Mouse (Mus musculus) embryonic facial prominence, embryonic 15.5 days (tissue): ENCODE results near the gene Wfdc10. TPM values are rescaled to one million over a fixed set of nuclear protein-coding genes. Genes with fewer than 3 reads are reported as not detected.

Experiments used
- ATAC-seq: fragments of 200-750 bp; cut with Nextera tagmentation; 2 replicates; pipeline ENCODE4 v1.8.0; 2017; ENCODE audit warnings: low read depth, moderate TSS enrichment; ENCODE audit not compliant: insufficient number of reproducible peaks, low FRiP score, low TSS enrichment
- H3K27ac ChIP-seq: fragments of 300-500 bp; sonication (generic); replicated peaks from 2 replicates; pipeline ENCODE4 v1.5.1; 2015; ENCODE audit warnings: mild to moderate bottlenecking, inconsistent platforms
- H3K27me3 ChIP-seq: fragments of 300-500 bp; sonication (generic); 2 replicates; pipeline ENCODE4 v1.6.1; 2015; ENCODE audit warnings: inconsistent platforms
- H3K36me3 ChIP-seq: fragments of 300-500 bp; sonication (generic); 2 replicates; pipeline ENCODE4 v1.6.1; 2015; ENCODE audit warnings: mild to moderate bottlenecking, inconsistent platforms
- H3K4me1 ChIP-seq: fragments of 300-500 bp; sonication (generic); 2 replicates; pipeline ENCODE4 v1.6.1; 2015; ENCODE audit warnings: inconsistent platforms
- H3K4me2 ChIP-seq: fragments of 300-500 bp; sonication (generic); replicated peaks from 2 replicates; pipeline ENCODE4 v1.6.1; 2015; ENCODE audit warnings: mild to moderate bottlenecking, inconsistent platforms
- H3K4me3 ChIP-seq: fragments of 300-500 bp; sonication (generic); replicated peaks from 2 replicates; pipeline ENCODE4 v1.5.1; 2015; ENCODE audit warnings: mild to moderate bottlenecking, inconsistent platforms
- H3K9ac ChIP-seq: fragments of 300-500 bp; sonication (generic); 2 replicates; pipeline ENCODE4 v1.6.1; 2015; ENCODE audit warnings: inconsistent platforms
- H3K9me3 ChIP-seq: fragments of 300-500 bp; sonication (generic); replicated peaks from 2 replicates; pipeline ENCODE4 v1.6.1; 2016; ENCODE audit warnings: inconsistent platforms
- WGBS: fragments of 180-500 bp; shearing (Covaris S2); methylation state at CpG from one replicate; pipeline ENCODE4 v1.1.7; 2015; 5-methylcytosine and 5-hydroxymethylcytosine counted together
- polyA plus RNA-seq: library from polyadenylated mRNA; unstranded; fragments of >200 nt; fragmentation: Nextera tagmentation; extraction: Ambion mirVana; gene quantifications from 2 replicates; pipeline ENCODE4 v1.2.1, GENCODE M21; 2015

Wfdc10 gene
- polyA plus RNA-seq, 1 experiment from 2014 or later, result 1.5 TPM

GRCm38 (mm10) chr2:164704235-164704634 is 48.4 kb downstream of the Wfdc10 start:
- Histone ChIP-seq H3K4me3 (no peak overlapping the region), H3K9ac (no peak overlapping the region), H3K4me1 (no peaks in the 10 kb centered on the region), H3K27ac (no peak overlapping the region), H3K27me3 (no peaks in the 10 kb centered on the region), H3K9me3 (no peaks in the 10 kb centered on the region), H3K36me3 (no peaks in the 10 kb centered on the region), H3K4me2 (no peak overlapping the region)
- no peak for ATAC-seq
- 79% methylated on average over 5 of the region's 5 CpGs for WGBS

GRCm38 (mm10) chr2:164705328-164705727 is 49.5 kb downstream of the Wfdc10 start:
- 83% methylated on average over 6 of the region's 6 CpGs for WGBS
- Histone ChIP-seq H3K9ac (no peak overlapping the region), H3K9me3 (no peaks in the 10 kb centered on the region), H3K4me1 (no peaks in the 10 kb centered on the region), H3K36me3 (no peaks in the 10 kb centered on the region), H3K27ac (no peak overlapping the region), H3K4me3 (no peak overlapping the region), H3K27me3 (no peaks in the 10 kb centered on the region), H3K4me2 (no peak overlapping the region)
- ATAC-seq, result no peak

GRCm38 (mm10) chr2:164705991-164706390 is 50.1 kb downstream of the Wfdc10 start:
- Histone ChIP-seq H3K9me3 (no peaks in the 10 kb centered on the region), H3K27me3 (no peaks in the 10 kb centered on the region), H3K36me3 (no peaks in the 10 kb centered on the region), H3K4me2 (no peak overlapping the region), H3K9ac (no peak overlapping the region), H3K4me3 (no peak overlapping the region), H3K27ac (no peak overlapping the region), H3K4me1 (no peaks in the 10 kb centered on the region)
- no peak for ATAC-seq
- 81% methylated on average over 14 of the region's 14 CpGs for WGBS

Other genes starting within 250 kb of the Wfdc10 start
- gene Sdc4, start 212.2 kb upstream of the Wfdc10 start, polyA plus RNA-seq, result 113 and 114 TPM in 2 replicates
- gene Sys1, start 199.1 kb upstream of the Wfdc10 start, polyA plus RNA-seq, result 66.3 and 67.8 TPM in 2 replicates
- 12.2 and 12.5 TPM in 2 replicates for gene Gm20458, start 195.1 kb upstream of the Wfdc10 start, polyA plus RNA-seq
- not detected in 2 replicates for gene Trp53tg5, start 182.3 kb upstream of the Wfdc10 start, polyA plus RNA-seq
- 8.4 and 10.3 TPM in 2 replicates for gene Dbndd2, start 169.9 kb upstream of the Wfdc10 start, polyA plus RNA-seq
- gene Pigt, start 158.5 kb upstream of the Wfdc10 start, polyA plus RNA-seq, result 63.0 and 70.5 TPM in 2 replicates
- gene Wfdc2, start 93.6 kb upstream of the Wfdc10 start, polyA plus RNA-seq, result 47.5 and 73.4 TPM in 2 replicates
- gene Spint3, start 82.6 kb upstream of the Wfdc10 start, polyA plus RNA-seq, result not detected in 2 replicates
- gene Wfdc6a, start 70.6 kb upstream of the Wfdc10 start, polyA plus RNA-seq, result 0.22 and 0.27 TPM in 2 replicates
- not detected in 2 replicates for gene Eppin, start 62.5 kb upstream of the Wfdc10 start, polyA plus RNA-seq
- not detected in 2 replicates for gene Wfdc6b, start 42.5 kb upstream of the Wfdc10 start, polyA plus RNA-seq
- gene Wfdc8, start 42.4 kb upstream of the Wfdc10 start, polyA plus RNA-seq, result not detected in 2 replicates
- gene Wfdc16, start 17.2 kb upstream of the Wfdc10 start, polyA plus RNA-seq, result not detected in 2 replicates
- gene Wfdc9, start 537 bp downstream of the Wfdc10 start, polyA plus RNA-seq, result not detected in 2 replicates
- not detected in 2 replicates for gene Wfdc11, start 18.0 kb downstream of the Wfdc10 start, polyA plus RNA-seq
- gene Wfdc13, start 29.1 kb downstream of the Wfdc10 start, polyA plus RNA-seq, result 0.16 and 0.71 TPM in 2 replicates
- gene Spint4, start 42.5 kb downstream of the Wfdc10 start, polyA plus RNA-seq, result not detected in 2 replicates
- not detected in 2 replicates for gene Spint5, start 59.3 kb downstream of the Wfdc10 start, polyA plus RNA-seq
- 2.2 and 3.2 TPM in 2 replicates for gene Wfdc3, start 89.9 kb downstream of the Wfdc10 start, polyA plus RNA-seq
- 66.3 and 67.5 TPM in 2 replicates for gene Dnttip1, start 89.9 kb downstream of the Wfdc10 start, polyA plus RNA-seq
- 297 and 302 TPM in 2 replicates for gene Ube2c, start 113.9 kb downstream of the Wfdc10 start, polyA plus RNA-seq
- 383 and 528 TPM in 2 replicates for gene Tnnc2, start 123.9 kb downstream of the Wfdc10 start, polyA plus RNA-seq
- gene Snx21, start 129.8 kb downstream of the Wfdc10 start, polyA plus RNA-seq, result 37.1 and 37.3 TPM in 2 replicates
- gene Acot8, start 148.8 kb downstream of the Wfdc10 start, polyA plus RNA-seq, result 20.7 and 20.9 TPM in 2 replicates
- gene Zswim3, start 149.1 kb downstream of the Wfdc10 start, polyA plus RNA-seq, result 7.3 and 7.6 TPM in 2 replicates
- gene Zswim1, start 166.6 kb downstream of the Wfdc10 start, polyA plus RNA-seq, result 18.2 and 20.1 TPM in 2 replicates
- not detected in 2 replicates for gene Spata25, start 172.5 kb downstream of the Wfdc10 start, polyA plus RNA-seq
- gene Ctsa, start 176.8 kb downstream of the Wfdc10 start, polyA plus RNA-seq, result 174 and 175 TPM in 2 replicates
- gene Neurl2, start 177.4 kb downstream of the Wfdc10 start, polyA plus RNA-seq, result 8.5 and 9.0 TPM in 2 replicates
- 66.8 and 77.0 TPM in 2 replicates for gene Pltp, start 201.7 kb downstream of the Wfdc10 start, polyA plus RNA-seq
- gene Pcif1, start 223.3 kb downstream of the Wfdc10 start, polyA plus RNA-seq, result 65.7 and 74.8 TPM in 2 replicates